1 mouse cellular context compared by ENCODE assay signal in genomic region chr16:57260152-57260551, GRCm38 (mm10).
TF ChIP-seq lines count a peak whose summit lies in the region.

No protein-coding gene starts in this region.

TF ChIP-seq in CH12.LX, 34 proteins besides CTCF, POLR2A, EP300 and RAD21 (continued from another document):
- peak; percentile 93 for TF ChIP-seq JUN (IDR thresholded peaks at IDR 0.05; ENCODE audit: insufficient read depth, low read depth, low read length)
